Mouse (Mus musculus) adrenal gland, postnatal 36 days (tissue): ENCODE data around the gene Pdzd2. TPM values are rescaled to one million over a fixed set of nuclear protein-coding genes. Genes with fewer than 3 reads are reported as not detected.

Experiments
- DNase-seq, 2 experiments: peaks; one replicate each; pipeline ENCODE4 v3.0.0; 2021; ENCODE audit warnings: mixed read lengths in 1 of 2
- long read RNA-seq, 2 experiments: library from polyadenylated mRNA; stranded (forward); transcript quantifications; one replicate each; pipeline ENCODE4 v2.0.0; 2021; ENCODE audit warnings: borderline sequencing depth in 2 of 2
- total RNA-seq, 2 experiments: library from RNA; stranded (reverse); gene quantifications; 2 replicates each; pipeline ENCODE4 v1.2.3; 2021

The Pdzd2 gene
- total RNA-seq: 10 to 100 TPM; 11.1 to 15.9 TPM
- long read RNA-seq, experiment 1, partial matches to known transcripts: 0 of 5 reads
- long read RNA-seq, experiment 1, other reads (novel, unspliced or antisense): 2 of 5 reads
- long read RNA-seq, experiment 2, partial matches to known transcripts: 0 of 1 reads
- long read RNA-seq, experiment 2, other reads (novel, unspliced or antisense): 1 of 1 reads

DNA sequence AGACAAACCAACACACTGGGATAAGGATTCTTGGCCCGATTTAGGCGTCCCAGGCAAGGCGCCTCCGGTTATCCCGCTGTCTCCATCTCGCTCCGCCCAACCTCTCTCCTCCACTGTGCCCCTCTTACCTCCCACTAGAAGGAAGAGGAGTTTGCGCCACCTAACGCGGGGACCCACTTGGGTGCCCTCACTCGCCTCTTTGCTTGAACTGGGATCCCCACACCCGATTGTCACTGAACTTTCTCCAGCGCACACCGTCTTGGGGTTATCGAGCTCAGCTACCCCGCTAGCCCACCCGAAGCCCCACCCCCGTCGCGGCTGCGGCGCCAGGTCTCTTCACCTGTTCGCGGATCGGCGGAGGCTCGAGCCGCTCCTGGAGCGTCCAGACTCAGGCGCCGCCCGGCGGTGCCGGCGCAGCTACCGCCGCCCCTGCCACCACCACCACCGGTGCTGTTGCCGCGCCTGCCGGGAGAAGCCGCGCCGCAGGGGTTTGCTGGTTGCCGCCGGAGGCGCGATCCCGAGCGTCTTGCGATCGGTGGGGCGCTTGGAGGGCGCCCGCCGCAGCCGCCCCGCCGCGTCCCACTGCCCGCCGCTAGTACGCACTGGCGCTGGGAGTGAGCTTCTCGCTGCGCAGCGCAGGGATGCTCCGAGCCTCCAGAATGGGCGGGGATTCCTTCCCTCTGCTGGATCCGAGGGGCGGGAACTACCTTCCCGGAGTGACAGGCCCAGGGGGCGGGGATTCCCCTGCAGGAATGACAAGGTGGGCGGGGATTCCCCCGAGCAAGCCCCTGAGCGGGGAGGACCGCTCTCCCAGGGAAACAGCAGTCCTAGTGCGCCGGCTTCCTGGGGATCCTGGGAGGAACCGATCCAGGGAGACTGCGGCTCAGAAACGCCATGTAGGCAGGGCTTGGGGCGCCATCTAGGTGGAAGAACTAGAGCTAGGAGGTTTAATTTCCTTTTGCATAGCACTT lies at the start of gene Pdzd2:
Gene Pdzd2 (minus strand): TSS at position 648 of the 971 bp plus-strand sequence.
- DNase-seq: peak; percentile 96 to 97

DNA sequence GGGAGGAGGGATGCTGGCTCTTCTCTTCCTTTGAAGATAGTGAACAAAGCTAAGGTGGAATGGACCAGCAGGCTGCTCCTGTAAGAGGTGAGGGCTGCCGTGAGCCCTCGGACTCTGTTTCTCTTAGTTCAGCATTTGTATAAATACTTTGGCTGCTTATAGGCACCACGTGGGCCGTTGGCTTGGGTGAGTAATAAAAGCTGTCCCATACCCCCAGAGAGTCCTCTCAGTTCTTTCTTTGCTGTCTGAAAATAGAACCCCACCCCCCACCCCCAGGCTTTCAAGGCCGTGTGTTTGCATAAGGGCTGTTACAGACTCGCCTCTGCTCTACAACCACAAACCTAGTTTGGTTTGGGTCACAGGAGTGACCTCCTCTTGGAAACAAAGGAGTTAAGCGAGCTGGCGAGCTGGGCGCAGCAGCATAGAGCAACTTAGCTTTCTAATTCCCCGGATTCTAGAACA lies 49.7 kb upstream of the Pdzd2 start:
- DNase-seq: no peak

DNA sequence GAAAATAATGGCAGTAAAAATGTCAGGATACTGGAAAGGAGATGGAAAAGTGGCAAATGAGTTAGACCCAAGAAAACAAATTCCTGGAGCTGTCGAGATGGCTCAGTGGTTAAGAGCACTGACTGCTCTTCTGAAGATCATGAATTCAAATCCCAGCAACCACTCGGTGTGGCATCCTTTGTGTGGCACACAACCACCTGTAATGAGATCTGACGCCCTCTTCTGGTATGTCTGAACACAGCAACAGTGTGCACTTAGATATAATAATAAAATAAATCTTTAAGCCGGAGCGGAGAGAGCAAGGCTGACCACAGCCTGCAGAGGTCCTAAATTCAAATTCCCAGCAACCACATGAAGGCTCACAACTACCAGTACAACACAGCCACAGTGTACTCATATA lies 48.8 kb upstream of the Pdzd2 start:
- DNase-seq: no peak

DNA sequence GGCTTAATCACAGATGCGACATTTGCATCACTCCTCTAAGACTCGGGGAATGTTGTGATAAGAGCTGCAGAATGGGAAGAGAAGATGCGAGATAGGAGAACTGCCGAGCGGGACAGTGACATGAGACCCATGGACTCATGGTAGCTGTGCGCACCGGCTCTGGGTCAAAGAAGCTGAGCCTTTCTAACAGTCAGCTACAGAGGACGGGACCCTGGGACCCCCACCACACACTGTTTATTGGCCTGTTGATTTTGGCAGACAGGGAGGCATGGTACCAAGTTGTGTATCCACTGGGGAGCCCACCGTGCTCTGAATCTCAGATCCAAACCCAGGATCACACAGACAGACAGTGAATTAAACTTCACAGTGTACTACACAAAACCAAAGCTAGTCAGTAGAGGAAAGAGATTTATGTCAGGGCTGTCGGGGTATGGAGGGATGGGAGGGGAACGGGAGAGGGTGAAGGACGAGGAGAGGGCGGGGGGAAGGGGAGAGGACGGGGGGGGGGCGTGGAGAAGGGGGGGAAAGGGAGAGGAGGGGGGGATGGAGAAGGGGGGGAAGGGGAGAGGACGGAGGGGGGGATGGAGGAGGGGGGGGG lies 42.1 kb upstream of the Pdzd2 start:
- no peak for DNase-seq

DNA sequence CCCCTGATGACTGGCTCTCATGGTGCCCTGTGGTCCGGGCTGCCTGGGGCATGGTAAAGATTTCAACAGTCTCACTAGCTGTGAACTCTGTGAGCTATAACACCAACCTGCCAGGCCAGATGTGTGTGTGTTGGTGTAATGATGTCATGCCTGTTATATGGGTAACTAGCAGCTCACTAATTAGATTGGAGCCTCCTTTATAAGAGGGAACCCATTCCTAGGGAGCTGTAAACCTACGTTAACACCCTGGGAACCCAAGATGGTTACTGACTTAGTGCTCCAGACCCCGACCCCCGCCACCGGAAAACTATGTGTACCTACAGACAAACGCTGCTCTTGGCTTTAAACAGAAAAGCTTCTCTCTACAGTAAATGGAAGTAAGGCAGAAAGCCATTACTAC lies 41.6 kb upstream of the Pdzd2 start:
- no peak for DNase-seq

DNA sequence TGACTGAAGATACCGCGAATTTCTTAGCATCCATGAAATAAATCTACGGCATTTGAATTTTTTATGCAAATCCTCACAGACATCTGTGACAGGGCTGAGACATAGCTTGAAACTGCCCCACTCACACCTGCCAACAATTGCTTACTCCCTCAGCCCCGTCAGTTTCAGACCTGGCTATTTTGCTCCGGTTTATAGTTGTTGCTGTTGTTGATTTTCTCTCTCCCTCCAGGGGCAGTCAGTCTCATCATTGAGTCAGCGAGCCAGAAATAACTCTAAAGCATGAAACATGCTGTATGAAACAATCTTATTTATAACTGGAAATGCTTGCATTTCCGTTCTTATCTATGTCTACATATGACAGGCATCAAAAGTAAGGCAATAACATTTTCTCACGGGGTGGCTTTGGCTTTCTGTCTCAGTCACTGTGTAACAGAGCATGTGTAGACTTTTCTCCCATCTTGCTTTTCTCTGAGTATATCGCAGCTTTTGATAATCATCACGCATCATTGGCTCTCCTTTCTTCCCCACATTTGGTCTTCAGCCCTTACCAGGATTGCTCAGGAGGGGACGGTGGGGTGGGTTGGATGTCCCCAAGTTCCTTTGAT lies 34.5 kb upstream of the Pdzd2 start:
- DNase-seq: no peak

DNA sequence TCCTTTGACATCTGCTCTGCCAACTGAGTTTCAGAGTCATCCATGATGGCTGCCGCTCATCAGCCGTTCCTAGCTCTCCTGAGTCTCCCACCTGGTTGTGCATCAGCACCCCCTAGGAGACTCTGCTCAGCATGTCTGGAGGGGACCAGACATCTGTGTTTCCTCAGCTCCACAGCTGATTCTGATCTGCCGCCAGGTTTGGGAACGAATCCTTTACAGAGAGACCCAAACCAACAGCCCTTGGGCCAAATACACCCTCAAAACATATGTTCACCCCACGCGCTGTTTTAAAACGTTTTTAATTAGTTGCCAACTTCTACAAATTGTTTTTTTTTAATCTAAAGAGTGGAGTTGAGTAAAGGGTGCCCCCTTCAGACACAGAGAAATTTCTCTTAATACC lies 31.2 kb upstream of the Pdzd2 start:
- DNase-seq: no peak

DNA sequence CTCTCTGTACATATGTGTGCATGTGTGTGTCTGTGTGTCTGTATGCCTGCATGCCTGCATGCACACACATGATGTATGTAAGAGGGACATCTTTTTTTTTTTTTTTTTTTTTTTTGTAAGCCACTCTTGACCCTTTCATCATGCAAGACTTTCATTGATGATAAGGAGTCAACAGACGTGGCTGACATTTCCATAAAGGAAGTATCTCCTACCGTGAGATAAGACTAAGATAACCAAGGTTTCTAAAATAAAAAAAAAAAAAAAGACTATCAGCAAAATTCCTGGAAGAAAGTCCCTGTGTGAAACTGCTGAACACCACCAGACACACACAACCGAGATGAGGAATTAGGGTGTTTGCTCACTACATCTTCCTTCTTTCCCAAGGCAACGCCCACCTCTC lies 27.1 kb upstream of the Pdzd2 start:
- DNase-seq: no peak

DNA sequence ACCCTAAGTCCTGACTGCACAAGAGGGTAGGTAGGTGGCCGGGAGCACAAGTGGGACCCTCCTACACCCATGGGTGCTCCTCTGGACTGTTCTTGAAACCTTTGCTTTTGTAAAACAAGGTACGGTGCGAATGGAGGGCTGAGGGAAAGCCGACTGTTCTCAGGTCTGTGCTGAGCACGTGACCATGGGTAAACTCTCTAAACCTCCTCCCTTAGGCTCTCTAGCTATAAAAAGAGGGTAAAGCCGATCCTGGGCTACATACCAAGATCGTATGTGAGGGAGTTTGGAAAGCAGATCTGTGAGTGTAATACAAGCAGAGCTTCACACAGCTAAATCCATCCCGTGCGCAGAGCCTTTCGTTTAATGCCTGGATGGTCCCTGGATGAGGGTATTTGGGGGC lies 23.4 kb upstream of the Pdzd2 start:
- no peak for DNase-seq

DNA sequence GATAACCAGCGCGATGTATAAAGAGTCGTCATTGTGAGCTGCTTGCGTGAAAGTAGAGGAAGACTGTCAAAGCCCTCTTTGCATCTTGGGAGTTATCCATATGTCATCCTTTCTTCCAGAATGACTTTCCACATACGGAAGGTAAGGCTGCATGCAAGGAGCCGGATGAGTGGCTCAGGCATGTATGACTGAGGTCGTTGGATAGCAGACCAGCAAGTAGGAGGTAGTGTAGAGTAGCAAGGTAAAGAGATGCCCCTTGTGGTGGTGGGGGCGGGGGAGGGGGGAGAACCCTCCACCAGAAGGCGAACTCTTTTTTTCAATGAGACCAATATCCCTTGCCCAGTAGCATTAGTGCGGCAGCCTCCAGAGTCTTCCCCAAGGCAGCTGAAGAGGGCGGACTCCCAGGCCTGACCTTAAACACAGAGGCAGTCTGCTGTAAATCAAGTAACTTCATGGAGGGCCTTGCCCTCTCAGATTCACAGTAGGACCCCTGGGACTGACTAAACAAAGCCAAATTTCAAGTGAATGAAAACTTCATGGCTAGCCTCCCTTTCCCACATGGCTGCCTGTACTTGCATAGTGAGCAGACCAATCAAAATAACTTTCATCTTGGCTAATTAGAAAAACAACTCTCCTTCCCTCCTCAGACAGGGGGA lies 22.7 kb upstream of the Pdzd2 start:
- DNase-seq: no peak

DNA sequence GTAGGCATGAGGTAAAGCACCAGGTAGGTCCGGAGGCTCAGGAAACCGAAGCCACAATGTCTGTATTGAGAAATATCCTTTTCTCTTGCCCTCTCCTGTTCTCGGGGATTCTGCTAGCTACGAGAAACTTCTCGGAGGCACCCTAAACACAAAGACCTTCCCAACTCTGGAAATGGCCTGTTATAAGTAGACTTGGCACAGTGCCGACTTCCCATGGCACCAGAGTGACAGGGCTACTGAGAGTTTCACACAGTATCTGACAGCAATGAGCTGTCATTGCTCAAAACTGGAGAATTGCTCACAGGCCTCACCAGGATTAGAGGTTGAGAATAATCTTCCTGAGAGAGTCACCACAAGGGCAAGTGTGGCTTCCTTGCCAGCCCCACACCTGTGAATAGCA lies 21.0 kb upstream of the Pdzd2 start:
- DNase-seq: no peak

DNA sequence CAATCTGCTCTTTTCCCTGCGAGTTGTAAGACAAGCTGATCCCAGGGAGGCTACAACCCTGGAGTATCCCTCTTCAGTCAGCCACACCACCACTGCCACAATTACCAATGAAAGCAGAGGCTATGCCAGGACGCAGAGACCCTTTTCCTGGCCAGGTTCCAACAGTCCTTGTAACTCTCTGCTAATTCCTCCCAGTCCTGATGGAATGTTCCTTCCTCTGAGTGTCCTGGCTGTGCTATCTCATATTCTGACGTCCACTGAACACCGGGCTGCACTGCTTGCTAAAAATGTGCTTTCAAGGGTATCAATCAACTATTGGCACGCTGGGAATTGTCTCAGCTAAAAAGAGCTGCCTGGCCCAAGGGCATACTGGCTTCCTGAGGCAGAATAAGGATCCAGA lies 18.7 kb upstream of the Pdzd2 start:
- no peak for DNase-seq

DNA sequence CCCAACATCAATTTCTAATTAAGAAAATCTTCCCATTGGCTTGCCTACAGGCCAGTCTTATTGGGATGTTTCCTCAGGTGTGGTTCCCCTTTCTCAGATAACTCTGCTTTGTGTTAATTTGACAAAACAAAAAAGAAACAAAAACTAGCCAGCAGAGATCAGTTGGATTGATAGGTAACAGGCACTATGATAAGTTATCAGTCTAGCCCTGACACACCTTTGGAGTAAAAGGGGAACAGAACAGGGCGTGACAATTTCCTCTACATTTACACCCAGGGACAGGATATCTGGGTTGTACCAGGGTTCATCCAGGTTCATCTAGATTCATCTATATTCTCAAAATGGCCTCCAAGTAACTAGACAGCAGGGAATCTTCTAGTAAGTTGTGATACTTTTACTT lies 18.0 kb upstream of the Pdzd2 start:
- no peak for DNase-seq

DNA sequence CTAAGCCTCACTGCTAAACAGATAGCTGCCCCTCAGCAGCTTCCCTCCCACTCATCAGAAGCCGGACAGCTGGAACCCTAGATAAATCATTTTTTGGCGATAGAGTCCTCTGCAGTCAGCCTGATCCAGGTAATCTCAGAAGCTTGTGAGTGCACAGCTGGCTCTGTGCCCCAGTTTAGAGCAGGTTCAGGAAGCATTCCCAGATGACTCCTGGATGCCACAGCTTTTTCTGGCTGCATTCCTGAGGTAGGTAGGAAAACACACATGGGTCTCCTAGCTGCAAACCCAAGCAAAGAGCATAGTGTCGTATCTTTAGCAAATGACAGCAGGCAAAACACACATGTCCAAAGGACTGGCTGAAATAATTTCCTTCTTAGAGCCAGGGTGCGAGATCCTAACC lies 13.5 kb upstream of the Pdzd2 start:
- no peak for DNase-seq

DNA sequence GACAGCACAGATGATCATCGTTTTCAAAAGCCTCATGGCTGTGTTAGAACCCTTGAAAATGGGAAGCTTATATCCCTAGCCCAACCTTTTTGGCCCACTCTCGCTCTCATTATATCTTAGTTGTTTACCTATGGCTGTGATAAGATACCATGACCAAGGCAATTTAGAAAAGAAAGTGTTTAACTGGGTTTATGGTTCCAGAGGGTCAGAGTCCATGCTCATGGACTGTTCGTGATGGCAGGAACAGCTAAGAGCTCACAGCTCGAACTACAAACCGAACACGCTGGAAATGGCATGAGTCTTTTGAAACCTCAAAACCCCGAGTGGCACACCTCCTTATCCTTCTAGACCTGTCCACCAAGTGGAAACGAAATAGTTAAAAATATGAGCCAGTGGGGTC lies 11.2 kb upstream of the Pdzd2 start:
- no peak for DNase-seq

DNA sequence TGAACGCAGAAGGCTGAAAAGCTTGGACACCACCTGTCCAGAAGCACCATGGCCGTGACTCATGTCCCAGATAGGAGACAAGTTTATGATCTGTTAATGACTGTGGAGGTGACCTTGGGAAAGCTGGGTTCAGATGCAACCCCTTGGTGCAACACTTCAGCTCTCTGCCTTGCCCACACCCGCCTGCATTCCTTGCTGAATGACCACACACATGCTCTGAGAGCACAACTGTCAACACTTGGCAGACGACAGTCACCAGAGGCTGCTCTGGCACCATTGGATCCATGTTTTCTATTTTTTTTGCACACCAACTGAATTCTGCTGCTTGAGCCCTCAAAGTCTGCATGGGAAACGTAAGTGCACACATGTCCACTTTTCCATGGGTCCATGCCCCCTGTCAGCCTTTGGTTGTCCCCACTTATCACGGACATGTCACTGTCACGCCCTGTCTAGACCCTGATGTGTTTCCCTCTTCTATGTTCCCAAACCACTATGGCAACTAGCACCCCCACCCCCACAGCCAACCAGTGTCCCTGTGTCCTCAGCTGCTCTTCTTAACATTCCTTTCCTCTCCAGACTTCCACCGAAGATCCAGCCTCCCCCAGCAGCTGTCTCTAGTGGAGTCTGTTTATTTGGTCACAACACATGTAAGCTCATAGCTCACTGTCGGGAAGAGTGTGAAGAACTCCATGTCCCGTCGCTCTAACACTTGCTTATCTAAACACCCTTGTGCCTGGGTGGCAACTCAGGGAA lies 10.0 kb upstream of the Pdzd2 start:
- DNase-seq: no peak

DNA sequence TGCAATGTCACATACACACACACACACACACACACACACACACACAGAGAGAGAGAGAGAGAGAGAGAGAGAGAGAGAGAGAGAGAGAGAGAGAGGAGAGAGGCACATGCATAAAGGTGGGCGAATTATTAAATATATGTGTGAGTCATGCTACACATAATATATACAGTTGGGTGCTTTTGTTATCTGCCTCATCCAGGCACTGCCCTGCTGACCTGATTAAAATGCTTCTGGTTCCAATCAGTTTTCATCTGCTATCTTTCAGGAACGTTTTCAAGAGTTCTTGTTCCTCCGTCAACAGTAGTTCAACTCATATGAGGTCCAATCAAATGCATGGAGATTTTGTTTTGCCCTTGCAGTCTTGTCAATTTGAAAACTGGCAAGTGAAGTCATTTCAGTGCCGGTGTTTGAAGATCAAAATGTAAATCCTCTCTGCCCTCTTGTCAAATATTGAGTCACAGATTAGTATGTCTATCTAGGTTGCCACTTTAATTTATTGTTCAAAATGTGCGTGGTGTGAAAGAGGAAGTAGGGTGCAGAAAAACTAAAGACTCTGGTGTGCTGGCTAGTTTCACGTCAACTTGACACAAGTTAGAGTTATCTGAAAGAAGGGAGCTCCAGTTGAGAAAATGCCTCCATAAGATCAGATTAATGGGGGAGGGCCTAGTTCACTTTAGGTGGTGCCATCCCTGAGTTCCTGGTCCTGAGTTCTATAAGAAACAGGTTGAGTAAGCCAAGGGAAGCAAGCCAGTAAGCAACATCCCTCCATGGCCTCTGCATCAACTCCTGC lies 2.6 kb upstream of the Pdzd2 start:
- no peak for DNase-seq

DNA sequence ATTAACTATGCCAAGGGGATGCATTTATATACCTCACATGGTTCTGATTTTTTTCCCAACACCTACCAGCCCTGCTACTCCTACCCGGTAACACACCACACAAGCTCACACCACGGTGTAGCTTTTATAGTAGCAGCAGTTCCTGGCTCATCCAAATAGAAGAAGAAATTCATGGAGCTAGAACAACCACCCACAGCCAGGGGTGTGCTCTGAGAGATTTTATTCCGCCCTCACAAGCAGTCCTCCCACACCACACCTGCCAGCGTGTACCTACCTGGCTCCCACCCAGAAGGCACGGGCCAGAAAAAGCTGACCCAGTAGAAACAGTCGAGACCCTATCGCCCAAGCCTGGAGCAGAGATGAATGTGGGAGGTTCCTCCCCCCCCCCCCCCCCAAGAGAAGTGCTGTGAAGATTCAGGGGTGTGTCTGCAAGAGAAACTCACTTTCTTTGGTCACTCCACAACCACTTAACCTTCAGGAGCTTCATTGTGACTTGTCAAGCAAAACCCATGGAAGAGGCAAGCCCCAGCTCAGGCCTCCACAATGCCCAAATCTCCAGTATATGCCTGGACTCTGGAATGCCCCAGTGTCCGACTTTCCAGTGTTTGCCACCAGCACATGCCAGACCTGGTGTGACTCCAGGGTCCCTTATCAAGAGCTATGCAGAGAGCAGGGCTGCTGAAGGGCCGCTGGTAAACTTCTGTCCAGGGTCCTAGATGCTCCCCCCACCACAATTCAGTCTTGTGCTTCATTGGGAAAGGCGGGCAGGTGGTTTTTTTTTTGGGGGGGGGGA lies 1.2 kb downstream of the Pdzd2 start:
- no peak for DNase-seq

DNA sequence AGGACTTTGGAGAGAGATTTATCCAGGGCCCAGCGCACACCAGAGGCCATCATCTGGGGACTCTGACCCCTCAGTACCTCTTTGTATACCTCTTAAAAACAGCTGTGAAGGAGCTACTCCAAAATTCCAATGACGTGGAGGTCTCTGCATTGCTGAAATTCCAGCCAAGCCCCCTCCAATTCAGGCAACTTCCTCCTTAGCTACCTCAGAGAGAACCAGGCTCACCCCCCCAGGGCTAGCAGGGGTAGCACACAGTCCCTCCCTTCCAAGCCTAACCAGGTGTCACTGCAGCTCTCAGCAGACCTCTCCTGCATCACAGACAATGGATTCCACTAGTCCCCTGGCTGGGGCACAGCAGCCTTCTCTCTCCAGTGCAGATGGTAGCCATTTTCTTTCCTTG lies 4.5 kb downstream of the Pdzd2 start:
- no peak for DNase-seq

DNA sequence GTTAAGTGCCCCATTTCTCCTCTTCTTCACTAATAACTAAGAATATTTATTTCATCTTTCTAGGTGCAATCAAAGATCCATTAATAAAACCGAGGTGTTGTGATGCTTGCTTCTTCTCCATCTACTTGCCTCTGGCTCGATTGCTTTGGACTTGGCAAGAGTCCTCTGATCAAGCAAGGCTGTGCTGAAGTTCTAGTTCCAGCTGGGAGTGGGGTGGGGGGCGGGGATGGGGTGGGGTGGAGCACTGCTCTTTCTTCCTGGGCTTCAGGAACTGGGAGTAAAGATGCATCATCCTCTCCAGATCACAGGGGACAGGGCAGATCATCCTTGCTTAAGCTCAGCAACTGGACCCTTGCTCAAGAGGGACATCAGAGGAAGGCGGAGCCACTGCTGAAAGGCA lies 5.5 kb downstream of the Pdzd2 start:
- no peak for DNase-seq
